Mouse (Mus musculus): ENCODE measurements at regions not wholly inside any gene's neighbourhood (a gene's known extent, or its start where the extent isn't known, plus 50 kb on each side); places are given as distances from the start of the nearest gene placed in this dataset.

DNA sequence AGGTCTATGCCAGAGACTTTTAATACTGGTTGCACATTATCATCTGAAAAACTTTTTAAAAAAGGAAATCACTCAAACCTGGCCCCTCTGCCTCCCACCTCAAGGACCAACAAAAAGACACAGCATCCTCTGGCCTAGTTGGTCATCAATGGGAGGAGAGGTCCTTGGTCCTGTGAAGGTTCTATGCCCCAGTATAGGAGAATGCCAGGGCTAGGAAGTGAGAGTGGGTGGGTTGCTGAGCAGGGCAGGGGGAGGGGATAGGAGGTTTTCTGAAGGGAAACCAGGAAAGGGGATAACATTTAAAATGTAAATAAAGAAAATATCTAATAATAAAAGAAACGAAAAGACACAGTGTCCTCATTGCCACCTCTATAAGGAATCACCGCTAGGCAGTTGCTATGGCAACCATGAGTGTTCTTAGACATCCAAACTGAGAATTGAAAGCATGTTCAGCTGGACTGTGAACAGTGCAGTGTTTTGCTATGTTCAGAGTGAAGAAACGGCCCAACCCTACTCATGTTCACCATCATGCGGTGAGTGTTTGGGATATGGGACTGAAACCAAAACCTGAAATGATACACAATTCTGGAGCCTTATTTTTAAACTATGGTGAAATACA is 82.5 kb upstream of the 4933402D24Rik start:
- DNase-seq (ENCODE audit: low spot score) = no peak

DNA sequence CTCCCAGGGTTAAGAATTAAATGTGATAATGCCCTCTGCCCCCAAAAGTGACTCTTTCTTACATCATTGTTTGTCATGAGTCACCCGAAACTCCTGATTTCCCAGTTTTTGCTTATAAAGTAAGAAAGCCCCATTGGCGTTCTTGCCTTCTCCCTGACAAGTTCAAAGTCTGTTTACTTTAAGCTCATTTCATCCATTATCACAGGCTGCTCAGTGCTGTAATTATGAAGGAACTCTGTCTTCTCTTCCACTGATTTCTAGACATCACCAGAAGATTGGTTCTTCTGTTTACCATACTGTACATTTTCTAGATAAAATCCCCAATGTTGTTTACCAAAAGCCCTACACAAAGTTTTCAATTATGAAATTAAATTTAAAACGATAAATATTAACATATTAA is 81.2 kb upstream of the 4933402D24Rik start:
- DNase-seq (ENCODE audit: low spot score) = no peak

GRCm38 (mm10) chr1:63828174-63828844 is 59.2 kb upstream of the 4933402D24Rik start:
- DNase-seq (ENCODE audit: low spot score) = no peak

GRCm38 (mm10) chr1:63820614-63821270 is 51.7 kb upstream of the 4933402D24Rik start:
- no peak for DNase-seq (ENCODE audit: low spot score)

GRCm38 (mm10) chr1:63819536-63820254 is 50.6 kb upstream of the 4933402D24Rik start:
- DNase-seq (ENCODE audit: low spot score) = no peak

All from yolk sac, embryonic 10.5 days (tissue).